Mouse (Mus musculus) small intestine, adult 2 months (tissue): Measurements from ENCODE around the gene Rapgef4.

Experiments used
- CTCF ChIP-seq: fragments of 200-500 bp; IDR thresholded peaks from 2 replicates; pipeline ENCODE4 v1.5.1; 2012; ENCODE audit warnings: low read depth, mild to moderate bottlenecking, control low read depth, inconsistent platforms, low read length, moderate library complexity, mixed read lengths; ENCODE audit not compliant: insufficient replicate concordance, insufficient read length; ENCODE audit errors: extremely low read depth
- POLR2A ChIP-seq: fragments of 200-500 bp; IDR thresholded peaks from 2 replicates; pipeline ENCODE4 v1.6.1; 2012; ENCODE audit warnings: low read depth, mild to moderate bottlenecking, control low read depth, inconsistent platforms, low read length, moderate library complexity

DNA sequence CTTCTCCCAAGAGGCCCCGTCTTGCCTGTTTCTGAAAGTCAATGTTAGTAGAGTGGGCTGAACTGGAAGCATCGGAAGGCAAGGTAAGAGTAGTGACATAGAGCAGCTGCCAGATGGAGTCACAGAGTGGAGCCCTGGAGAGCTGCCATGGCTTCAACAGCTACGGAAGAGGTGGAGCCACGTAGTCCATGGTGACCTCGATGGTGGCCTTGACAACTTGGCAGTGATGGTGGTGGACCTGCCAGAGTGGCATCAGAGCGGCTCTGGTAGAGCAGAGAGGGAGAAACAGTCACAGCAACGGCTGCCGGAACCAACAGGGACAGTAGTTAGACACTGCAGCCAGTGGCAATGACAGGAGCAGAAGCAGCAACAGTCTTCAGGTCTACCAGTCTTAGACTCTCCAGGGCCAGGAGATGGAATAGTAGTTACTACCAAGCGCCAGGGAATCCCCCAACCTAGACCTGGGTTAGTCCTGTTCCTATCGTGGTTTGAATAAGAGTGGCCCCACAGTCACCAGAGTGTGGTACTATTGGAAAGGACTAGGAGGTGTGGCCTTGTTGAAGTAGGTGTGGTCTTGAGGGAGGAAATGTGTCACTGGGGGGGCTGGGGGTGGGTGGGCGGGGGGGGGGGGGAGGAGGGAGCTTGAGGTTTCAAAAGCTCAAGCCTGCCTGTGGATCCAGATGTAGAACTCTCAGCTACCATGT, 6.7 kb upstream of the Rapgef4 start:
- TF ChIP-seq CTCF = no peak
- no peak for TF ChIP-seq POLR2A
